Comparison of ENCODE assay signal across 9 mouse cellular contexts in the genomic region with DNA sequence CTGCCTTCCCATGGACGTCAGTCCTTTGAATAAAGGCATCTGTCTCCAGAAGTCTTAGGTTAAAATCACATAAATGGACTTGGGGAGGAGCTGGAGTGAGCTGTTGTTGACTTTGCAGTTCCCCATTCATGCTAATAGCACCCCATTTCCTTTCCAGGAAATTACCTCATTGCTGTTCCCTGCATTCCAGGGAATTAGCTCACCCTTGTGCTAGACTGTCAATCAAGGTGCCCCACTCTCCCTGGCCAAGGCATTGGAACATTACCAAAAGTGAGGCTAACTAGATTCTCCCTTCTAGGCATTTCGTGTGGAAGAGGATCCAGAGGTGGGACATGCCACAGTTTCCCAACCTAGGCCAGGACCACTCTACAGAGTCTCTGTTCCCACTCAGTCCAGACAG.
DNase-seq lines count a peak whose midpoint lies in the region.
"Had no signal": no experiment of that assay in that cellular context is flagged by ENCODE, and none has a peak within 500 bp of the region (broad histone marks: within the 10 kb centered on the region; RNA-seq: fewer than 3 reads in every experiment).

No protein-coding gene starts in this region.

- DNase-seq in Muller cell, postnatal 12 days (ENCODE audit: inconsistent ontology term), result peak; percentile 76
- DNase-seq in heart, postnatal 36 days, result peak; percentile 11 to 24
- DNase-seq in lung, adult 18-20 months, result peak; percentile 39 to 75
- no peak for DNase-seq in left cerebral cortex, postnatal 4 days
- no peak for DNase-seq in thymus, postnatal 0 days (ENCODE audit: low spot score)
- DNase-seq in spleen, postnatal 36 days (ENCODE audit: low spot score in 2 of 2), result no peak

- no peak overlapping the region for H3K4me3 ChIP-seq in brown adipose tissue, adult 24 weeks (ENCODE audit: insufficient read depth, low read depth, low read length)
- H3K4me3 ChIP-seq: erythroblast, embryonic 14.5 days; liver, embryonic 15.5 days had no signal

- peaks cover 22% of the 10 kb centered on the region for H3K4me1 ChIP-seq in brown adipose tissue, adult 24 weeks (ENCODE audit: control insufficient read depth, insufficient read depth, insufficient read length, low read length)
- H3K4me1 ChIP-seq: liver, embryonic 15.5 days had no signal

- H3K27ac ChIP-seq in brown adipose tissue, adult 24 weeks (replicated peaks; ENCODE audit: low read depth, low read length), result peak overlapping the region; percentile 99
- H3K27ac ChIP-seq: liver, embryonic 15.5 days had no signal

- intact Hi-C loops in heart, postnatal 36 days (cut with DNase I), result loop anchor here (2.0 to 5.0 kb wide), 3 partner anchors 77 to 344 kb away; no protein-coding TSS in a partner anchor
- intact Hi-C loops in left cerebral cortex, postnatal 4 days (cut with DNase I), result no loop called here

Comparison
In these comparisons a context has a peak if more than half of its experiments do, and no peak if none do; other contexts are left out.
1. DNase-seq: peak in Muller cell, postnatal 12 days (single experiment), heart, postnatal 36 days (2 of 2) and lung, adult 18-20 months (2 of 2); none in left cerebral cortex, postnatal 4 days (single experiment), thymus, postnatal 0 days (single experiment) and spleen, postnatal 36 days (0 of 2).